Mouse (Mus musculus) T-helper 17 cell (primary cell): ENCODE data around the gene Ttc19.

Source experiments
- in situ Hi-C, 2 experiments: fragments of 300-600 bp; cut with MboI, MseI; formaldehyde crosslinking; loops; 1 replicate in 1 of 2; 2 replicates in 1 of 2; pipeline ENCODE4 v1.15.1; 2025; ENCODE audit warnings: high pct_unique_total_duplicates in 2 of 2

Ttc19 gene

DNA sequence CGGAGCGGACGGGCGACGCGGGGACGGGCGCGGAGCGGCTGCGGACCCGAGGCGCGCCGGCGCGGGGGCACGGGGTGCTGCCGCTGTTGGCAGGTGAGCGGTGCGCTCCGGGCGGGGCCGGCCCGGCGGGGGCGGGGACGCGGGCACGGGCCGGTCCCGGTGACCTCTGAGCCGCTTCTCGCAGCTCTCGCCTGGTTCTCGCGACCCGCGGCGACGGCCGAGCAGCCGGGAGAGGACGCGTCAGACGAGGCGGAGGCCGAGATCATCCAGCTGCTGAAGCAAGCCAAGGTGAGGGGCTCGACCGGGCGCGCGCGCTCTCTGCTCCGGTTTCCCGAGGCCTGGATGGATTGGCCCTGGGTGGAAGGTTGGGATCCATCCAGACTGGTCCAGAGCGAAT, 326 bp downstream of the Ttc19 start:
- in situ Hi-C loops, result loop anchor here in 1 of 2 experiments (5.0 kb wide), 2 partner anchors 234 to 329 kb away; no protein-coding TSS in a partner anchor

DNA sequence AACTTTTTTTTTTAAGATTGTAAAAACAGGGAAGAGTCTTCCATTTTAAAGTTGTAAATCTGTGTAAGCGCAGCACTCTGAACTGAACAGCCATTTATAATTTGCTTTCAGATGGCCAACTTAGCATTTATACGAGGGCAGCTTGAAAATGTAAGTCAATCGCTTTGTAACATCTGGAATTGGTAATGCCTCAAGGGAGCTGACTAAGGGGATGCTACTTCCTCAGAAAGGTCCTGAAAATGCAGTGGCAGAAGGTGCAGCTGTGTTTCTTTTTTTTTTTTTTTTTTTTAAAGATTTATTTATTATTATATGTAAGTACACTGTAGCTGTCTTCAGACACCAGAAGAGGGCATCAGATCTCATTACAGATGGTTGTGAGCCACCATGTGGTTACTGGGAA, 2.7 kb downstream of the Ttc19 start:
- in situ Hi-C loops, result loop anchor here in 1 of 2 experiments (5.0 kb wide), 2 partner anchors 237 to 332 kb away; no protein-coding TSS in a partner anchor

DNA sequence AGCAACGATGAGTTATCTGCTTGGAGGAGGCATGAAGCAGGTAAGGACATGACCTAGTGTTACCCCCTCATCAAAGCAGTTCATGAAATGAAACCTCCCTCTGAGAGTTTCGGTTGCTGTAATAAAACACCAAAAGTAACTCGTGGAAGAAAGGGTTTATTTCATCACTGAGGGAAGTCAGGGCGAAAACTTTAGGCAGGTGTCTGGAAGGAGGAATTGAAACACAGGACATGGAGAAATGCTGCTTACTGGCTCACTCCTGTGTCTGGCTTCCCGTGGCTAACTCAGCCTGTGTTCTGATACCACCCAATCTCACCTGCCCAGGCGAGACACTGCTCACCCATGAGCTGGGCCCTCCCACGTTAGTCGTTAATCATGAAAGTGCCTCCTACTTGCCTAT, 3.7 kb downstream of the Ttc19 start:
- in situ Hi-C loops, result no loop called here

DNA sequence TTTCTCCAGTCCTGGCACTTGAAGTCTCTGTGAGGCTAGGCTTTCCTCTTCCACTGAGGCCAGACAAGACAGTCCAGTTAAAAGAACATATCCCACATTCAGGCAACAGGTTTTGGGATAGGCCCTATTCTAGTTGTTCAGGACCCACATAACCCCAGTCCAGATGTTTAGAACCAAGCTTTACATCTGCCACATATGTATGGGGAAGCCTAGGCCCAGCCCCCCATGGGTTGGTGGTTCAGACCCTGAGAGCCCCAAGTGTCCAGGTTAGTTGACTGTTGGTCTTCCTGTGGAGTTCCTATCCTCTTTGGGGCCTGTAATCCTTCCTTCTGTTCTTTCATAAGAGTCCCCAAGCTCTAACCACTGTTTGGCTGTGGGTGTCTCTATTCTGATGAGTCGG, 6.4 kb downstream of the Ttc19 start:
- in situ Hi-C loops, result no loop called here

DNA sequence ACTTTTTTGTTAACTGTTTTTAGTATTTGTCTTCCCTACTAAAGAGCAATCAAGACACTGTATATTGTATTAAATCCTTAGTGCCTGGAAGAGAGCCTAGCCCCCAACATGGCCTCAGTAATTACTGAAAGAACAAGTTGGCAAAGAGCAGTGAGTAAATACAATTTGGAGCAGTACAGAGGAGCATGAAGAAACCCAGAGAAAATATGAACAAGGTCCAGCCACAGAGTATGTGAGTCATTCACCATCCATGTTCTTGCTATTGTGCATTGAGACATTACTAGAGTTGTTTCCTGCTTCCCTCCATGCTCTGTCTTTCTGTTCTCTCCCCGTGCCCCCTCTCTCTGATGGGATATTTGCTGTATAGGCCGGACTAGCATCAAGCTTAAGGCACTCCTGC, 12.8 kb downstream of the Ttc19 start:
- in situ Hi-C loops, result no loop called here

DNA sequence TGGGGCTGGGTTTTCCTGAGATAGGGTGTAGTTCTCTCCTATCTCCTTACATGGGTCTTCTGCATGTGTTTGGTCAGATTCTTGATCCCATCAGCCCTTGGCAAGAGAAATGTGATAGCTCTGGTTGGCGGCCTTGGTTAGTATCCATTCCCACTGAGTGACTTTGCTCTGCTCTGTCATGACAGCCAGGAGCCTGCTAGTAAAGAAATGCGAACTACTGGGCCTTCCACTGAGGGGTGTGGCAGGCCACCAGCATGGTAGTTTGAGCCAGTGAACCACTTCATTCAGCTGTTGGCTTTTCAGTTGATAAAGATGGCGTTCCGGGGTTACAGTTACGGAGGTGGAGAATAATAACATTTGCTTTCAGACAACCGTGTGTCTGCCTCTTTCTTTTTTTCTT, 17.6 kb downstream of the Ttc19 start:
- in situ Hi-C loops, result no loop called here

DNA sequence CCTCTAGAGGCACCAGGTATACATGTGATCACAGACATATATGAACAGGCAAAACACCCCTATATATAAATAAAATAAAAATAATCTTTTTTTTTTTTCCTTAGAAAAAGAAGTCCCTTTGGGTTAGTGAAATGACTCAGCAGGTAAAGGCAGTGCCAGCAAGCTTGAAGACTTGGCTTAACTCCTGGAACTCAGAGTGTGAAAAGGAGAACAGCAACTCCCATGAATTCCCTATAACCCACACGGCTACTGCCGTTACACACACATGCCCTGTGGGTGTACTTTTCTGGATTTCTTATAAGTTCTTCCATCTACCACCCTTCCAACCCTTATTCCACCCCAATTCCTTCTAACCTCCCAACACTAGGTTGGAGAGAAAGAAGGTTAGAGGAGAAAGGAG, 24.6 kb downstream of the Ttc19 start:
- in situ Hi-C loops, result no loop called here

DNA sequence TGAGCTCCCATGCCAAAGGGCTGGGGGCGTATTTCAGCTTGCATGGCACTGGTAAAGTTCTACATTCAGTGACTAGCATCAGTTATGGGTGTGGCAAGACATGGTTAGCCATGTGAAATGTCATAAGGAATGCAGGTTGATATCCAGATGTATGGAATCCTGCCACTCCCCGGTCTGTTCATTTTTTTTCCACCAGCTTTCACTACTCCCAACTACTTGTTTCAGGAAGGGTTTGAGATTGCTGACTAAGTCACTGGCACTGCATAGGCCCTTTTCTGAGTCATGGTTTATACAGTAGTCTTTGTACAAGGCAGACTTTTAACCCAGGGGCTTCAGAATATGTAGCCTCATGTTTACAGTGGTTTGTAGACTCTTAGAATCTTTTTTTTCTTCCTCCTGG, 28.0 kb downstream of the Ttc19 start:
- in situ Hi-C loops, result no loop called here

DNA sequence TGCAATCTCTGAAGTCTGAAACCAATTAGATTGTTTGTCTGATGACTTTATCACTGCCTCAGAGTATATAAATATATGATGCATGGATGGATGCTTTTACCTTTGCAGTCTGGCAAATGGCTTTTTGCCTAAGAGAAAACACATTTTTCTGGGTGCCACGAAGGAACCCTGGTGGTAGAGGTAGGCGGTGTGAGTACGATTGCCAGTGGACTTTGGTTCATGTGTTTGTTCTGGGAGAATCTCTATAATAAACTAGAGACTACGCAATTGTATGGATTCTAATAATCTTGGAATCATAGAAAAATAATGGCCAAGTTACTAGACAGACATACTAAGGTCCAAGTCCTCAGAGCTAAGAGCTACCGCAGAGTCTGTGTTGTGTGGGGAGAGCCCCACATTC, 33.7 kb downstream of the Ttc19 start:
- in situ Hi-C loops, result loop anchor here in 1 of 2 experiments (5.0 to 10.0 kb wide), 2 partner anchors 197 to 440 kb away; no protein-coding TSS in a partner anchor

DNA sequence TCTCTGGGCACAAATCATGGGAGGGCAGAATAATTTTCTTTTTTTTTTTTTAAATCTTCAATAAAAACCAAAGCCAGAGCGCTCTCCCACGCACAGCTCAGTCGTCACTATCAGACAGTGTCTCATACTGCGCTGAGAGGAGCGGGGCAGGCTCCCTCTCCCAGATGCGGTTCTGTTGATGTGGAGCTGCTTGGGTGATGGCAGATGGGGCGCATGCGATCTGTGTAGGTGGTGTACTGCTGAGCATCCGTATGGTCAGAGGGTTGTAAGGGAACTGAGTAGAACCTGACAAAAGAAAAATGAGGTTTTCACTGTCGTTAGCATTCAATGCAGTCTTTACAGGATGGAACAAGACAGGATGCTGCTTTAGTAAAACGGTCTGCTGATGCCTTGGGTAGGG, 36.5 kb downstream of the Ttc19 start:
- in situ Hi-C loops, result loop anchor here in 1 of 2 experiments (10.0 kb wide), 1 partner anchor 443 kb away; no protein-coding TSS in a partner anchor

DNA sequence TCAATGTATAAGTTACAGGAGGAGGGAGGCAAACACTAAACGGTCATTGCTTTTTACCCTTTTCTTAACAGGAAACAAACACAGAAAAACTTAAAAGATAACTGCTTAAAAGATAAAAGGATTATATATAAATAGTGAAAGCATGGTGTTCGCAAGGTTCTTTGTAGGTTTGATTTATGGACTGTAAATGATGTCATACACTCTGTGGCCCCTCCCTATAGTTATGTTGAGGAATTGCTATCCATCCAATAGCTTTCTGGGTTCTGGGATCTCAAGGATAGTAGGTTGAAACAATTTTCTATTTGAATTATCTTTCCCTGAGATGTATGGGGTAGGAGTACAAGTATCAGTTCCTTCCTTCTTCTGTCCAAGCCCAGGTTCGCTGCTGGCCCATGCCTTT, 38.8 kb downstream of the Ttc19 start:
- in situ Hi-C loops, result loop anchor here (5.0 to 10.0 kb wide), 2 partner anchors 57 to 65 kb away; no protein-coding TSS in a partner anchor

DNA sequence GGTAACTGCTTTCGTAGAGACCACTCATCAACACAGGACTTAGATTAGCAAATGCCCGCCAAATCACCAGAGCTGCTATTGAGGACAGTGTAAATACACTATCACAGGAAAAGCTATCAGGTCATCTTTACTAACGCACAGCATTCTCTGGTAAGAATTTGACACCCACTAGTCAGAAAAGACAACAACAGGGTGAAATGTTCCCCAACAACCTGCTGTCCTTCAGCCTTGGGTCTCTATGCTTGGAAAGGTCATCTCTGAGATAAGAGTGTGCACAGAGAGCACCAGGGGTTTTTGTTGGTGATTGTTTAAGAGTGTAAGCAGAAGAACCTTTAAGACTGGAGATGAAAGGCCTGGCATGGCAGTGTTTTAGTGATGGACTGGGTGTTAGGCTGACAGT, 42.4 kb downstream of the Ttc19 start:
- in situ Hi-C loops, result loop anchor here (5.0 to 10.0 kb wide), 2 partner anchors 54 to 61 kb away; no protein-coding TSS in a partner anchor

DNA sequence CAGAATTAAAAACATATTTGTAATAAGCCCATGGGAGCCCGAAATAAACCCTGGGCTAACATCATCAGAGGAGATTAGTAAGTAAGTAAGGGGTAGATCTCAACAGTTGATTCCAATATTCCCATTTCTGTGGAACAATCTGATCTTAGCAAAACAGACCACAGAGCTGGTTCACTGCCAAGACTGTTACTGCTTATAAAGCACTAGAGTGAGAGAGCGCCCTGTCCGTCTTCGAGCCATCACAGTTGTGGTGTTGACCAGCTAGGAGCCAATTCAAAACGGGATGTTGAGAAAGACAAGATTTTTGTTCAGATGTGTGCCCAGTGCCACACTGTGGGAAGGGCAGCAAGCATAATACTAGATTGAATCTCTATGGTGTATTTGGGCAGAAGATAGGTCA, 49.9 kb downstream of the Ttc19 start:
- in situ Hi-C loops, result no loop called here

DNA sequence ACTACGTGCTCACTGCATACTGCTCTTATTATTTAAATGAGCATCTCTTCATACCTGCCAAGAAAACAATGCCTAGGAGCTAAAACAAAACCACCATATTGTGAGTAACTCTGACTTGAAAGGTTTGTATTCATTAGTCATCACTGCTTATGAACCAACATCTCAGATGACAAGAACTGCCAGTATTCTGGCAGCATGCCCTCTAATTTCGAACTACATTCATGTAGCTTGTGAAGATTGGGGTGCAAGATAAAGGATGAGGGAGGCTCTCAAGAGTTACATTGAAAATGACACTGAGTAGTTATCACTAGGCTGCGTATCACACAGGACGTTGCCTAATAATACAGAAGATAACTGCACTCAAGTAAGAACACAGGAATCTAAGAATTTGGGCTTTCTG, 51.0 kb downstream of the Ttc19 start:
- in situ Hi-C loops, result no loop called here

DNA sequence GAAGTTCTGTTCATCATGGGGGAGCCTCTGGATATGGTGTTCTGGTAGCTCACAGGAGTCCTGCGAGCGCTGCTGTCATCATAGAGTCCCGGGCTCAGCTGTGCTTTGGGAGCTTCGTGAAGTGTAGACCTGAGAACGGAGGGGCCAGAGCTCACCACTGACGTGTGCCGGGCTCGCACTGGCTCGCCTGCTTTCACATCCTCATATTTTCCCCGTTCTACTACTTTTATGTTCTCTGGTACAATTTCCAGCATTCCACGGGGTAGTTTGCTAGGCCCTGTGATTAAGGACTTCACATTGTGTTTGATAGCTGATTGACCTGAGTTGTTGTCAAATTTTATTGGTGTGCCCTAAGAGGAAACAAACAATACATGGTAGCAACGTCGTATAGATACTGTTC, 61.7 kb downstream of the Ttc19 start:
- in situ Hi-C loops, result no loop called here

DNA sequence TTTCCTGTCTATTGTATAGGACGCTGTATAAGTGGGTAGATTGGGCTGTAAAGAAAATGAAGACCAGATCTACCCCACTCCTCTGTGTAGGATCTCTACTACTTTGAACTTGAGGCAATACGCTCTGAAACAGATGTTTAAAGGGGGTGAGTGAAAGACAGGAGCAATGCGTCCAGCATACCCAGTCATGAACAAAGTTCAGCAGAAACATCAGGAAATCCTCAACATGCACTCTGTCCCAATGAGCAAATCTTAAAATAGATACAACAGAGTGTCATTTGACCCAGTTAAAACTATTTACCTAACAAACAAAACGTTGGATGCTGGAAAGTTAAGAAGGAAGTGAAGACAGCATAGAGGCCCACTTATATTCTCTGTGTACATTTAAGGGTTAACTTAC, 70.7 kb downstream of the Ttc19 start:
- in situ Hi-C loops, result no loop called here

DNA sequence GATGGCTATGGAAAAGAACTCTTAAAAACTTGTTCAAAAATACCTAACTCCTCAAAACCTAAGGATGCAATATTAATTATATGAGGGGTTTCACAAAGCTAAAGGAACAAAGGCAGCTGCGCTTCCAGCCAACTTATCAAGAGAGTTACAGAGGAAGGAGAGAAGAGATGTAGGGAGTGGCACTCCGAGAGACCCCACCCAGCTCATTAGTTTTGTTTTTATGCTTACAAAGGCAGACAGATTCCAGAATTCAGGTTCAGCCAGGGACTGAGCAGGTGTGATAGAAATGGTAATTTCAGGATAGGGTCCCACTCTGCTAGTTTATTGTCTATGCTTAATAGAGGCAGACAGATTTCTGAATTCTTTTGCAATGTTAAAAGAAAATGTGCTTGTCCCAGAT, 73.9 kb downstream of the Ttc19 start:
- in situ Hi-C loops, result no loop called here

DNA sequence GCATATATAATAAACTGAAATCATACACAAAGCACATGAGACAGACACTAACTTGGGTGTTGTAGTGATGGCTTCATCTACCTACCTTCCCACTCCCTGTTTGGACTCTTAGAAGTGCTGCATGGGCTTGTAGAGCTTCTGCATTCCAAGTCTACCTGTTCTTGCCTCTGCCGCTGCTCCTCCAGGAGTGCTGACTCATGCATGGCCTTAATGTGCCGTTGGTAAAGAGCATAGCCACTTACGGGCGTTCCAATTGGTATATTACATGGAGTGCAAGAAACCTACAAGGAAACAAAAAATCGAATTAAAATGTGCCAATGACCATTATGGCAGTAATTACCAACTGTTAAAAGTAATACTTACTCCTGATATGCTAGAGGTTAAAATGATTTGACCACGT, 85.6 kb downstream of the Ttc19 start:
- in situ Hi-C loops, result no loop called here

DNA sequence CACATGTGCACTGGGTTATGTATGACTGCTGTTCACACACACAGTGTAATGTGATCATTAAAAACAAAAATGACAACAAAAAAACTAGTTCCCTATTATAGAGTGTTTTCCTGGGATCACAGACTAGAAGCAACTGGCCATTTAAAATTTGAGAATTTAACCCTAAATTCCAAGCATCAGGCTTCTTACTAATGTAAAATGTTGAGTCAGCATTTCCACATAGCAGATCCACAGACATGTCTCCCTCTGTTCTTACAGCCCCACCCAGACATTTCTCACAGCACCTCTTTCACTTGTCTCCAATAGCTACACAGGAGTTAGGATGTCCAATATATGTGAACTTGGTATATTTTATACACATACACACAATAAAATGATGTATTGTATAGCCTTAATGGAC, 88.7 kb downstream of the Ttc19 start:
- in situ Hi-C loops, result no loop called here

DNA sequence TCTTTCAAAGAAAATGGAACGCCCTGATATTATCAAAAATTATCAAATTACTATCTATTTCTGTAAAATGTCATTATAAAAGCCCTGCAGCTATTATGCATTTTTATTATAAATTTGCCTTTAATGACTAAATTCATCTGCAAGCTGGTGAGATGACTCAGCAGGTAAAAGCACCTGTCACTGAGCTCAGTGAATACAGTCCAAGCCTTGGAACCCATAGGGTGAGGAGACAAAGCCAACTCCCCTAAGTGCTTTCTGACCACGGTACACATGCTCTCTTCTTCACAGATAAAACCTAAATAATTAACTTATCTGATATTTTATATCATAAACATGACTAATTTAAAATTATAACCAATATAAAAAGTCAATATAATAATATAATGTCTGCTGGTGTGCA, 90.5 kb downstream of the Ttc19 start:
- in situ Hi-C loops, result no loop called here

DNA sequence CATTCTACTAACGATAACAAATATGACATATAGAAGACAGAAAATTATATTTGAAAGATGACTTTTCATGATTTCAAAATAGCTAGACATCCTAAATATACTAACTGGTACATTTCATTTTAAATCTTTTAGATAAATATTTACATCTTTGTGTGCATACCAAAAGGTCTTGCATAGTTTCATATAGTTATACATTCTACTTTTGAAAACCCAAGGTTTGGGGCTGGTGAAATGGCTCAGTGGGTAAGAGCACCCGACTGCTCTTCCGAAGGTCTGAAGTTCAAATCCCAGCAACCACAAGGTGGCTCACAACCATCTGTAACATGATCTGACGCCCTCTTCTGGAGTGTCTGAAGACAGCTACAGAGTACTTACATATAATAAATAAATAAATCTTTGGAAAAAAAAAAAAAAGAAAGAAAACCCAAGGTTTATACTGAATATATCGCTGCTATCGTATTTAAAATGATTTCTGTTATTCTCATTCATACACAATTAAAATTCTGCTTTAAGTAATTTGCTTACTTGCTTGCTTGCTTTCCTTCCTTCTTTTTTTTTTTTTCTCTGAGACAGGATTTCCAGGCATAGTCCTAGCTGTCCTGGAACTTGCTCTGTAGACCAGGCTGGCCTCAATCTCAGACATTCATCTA, 96.1 kb downstream of the Ttc19 start:
- in situ Hi-C loops, result loop anchor here in 1 of 2 experiments (5.0 kb wide), 1 partner anchor 55 kb away; no protein-coding TSS in a partner anchor
